Mouse (Mus musculus): ENCODE results near the gene Tmem245.

Gene Tmem245

DNA sequence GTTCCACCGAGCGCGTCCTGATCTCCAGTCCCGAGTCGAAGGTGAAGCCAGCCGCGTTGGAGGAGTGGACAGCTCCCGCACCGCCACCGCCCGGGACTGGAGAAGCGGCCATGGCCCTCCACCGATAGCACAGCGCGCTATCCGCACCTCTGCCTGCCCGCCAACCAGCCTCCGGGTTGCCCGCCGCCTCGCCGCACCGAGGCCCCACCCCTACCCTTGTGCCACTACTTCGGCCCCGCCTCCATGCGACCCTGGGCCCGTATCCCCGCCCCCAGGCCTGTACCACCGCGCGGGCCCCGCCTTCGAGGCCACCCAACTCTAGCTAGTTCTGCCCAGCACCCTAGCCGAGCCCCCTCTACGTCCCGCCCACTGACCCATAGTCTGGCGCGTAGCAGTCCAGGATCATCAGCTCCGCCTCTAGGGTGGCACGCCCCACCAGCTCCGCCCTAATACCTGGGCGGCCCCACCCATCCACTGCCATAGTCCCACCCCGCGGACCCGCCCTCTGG, 82.2 kb downstream of the Tmem245 start, which contains the start of gene Ctnnal1:
TSS of gene Ctnnal1 (minus strand) at position 186 of the 509 bp plus-strand sequence.
- under 1% methylated on average over 37 of the region's 45 CpGs for WGBS

DNA sequence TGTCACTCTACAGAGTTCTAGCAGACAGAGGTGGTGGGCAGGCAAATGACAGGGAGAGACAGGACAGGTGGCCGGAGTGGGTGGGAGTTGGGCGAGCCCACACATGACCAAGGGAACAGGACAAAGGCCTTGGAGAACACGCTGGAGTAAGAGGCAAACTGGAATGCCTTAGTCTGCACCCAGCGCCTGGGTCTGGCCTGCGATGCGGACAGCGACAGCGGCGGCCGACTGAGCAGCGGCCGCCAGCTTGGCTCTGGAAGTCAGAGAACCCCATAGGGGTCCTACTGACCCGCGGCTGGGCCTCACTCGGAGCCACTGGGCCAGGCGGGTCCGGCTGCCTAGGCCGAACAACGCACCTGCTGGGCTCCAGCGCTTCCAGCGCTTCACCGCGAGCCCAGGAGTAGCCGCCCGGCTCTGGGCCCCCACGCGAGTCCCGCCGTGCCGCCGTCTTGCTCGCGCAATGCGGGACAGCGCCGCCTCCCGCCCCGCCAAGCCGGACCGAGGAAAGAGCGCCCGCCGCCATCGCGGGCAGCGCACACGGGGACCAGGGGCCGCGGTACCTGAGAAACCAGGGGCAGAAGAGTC, 82.7 kb downstream of the Tmem245 start:
- under 1% methylated on average over 49 of the region's 49 CpGs for WGBS

DNA sequence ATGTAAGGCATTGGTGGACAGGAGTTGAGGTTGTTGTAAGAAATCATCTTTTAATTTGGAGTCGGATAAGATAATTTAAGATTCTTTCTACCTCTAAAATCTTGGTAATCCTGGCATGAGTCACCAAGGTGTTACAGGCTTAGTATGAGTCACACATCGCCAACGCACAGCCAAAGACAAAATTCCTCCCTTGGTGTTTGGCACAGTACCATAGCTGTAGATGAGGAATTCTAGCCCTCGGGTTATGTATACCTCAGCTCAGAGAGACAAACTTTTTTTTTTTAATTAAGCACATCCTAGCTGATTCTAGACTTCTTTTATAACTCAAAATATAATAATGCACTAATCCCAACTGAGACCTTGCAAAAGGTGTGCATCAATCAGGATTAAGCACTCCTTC, 83.2 kb downstream of the Tmem245 start:
- 18% methylated on average over 4 of the region's 4 CpGs for WGBS

DNA sequence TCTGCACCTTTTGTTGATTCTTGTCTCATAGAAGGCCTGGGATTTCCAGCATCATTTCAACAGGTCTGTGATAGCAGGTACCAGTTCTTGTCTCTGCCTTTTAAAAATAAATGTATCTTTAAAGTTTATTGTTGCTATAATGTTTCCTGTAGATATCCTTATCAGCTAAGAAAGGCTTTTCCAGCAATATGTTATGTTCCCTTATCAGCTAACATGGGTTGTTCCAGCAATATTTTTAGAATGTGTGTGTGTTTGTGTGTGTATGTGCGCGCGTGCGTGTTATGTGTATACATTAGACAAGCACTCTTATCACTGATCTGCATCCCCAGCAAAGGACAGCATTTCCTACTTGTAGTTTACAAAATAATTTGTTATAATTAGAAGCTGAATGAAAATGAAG, 85.7 kb downstream of the Tmem245 start:
- 87% methylated on average over 4 of the region's 4 CpGs for WGBS

DNA sequence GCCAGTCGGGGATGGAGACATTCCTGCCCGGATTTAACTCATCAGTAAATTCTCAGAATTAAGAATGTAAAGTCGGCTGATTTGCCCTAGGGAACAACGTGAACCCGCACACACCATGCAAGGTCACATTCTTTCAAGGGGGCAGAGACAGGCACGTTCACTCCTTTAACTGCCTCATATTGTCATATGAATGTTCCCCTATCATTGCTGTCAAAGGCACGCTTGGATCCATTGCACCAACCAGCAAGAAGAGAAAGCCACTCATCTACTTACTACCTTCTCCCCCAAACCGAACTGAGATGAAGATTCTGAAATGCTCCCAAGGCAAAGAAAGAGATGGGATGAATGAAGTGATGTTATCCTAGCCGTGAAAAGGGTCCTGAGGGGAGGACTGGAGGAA, 88.5 kb downstream of the Tmem245 start:
- WGBS, result 76% methylated on average over 9 of the region's 9 CpGs

- WGBS, result 73% methylated on average over 8 of the region's 8 CpGs
Observed at GRCm38 (mm10) chr4:56856371-56856949, 90.8 kb downstream of the Tmem245 start.

DNA sequence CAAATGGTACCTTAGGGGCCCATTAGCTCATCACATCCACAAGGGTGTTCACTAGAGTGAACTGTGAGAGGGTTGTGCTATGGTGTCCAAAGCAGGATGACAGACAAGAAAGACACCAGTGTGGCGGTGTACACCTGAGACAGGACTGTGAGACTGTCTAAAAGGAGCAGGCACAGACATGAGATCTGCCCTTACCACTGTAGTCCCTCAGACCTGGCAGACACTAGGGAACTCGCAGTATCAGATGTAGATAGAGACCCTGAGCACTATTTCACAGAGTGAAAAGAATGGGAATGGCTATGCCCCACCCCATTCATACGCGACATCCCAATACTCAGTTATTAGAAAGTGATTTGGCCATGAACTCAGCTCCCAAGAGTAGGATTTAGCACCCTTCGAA, 91.3 kb downstream of the Tmem245 start:
- 95% methylated on average over 5 of the region's 5 CpGs for WGBS

DNA sequence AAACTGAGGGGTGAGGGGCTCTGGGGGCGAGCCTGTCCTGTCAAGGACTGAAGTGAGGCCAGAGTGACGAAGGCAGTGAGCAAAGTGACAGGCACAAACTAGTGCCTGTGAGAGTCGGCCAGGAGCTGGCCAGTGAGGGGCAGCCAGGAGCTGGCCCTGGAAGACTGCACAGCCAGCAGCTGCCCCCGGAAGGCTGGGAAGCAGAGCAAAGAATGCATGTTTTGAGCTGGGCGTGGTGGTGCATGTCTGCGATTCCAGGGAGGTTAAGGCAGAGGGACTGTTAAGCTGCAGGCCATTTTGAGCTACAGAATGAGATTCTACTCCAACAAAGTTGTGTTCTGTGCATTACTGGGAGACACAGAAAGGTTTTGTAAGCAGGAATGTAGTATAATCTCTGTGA, 96.5 kb downstream of the Tmem245 start:
- 55% methylated on average over 6 of the region's 6 CpGs for WGBS

DNA sequence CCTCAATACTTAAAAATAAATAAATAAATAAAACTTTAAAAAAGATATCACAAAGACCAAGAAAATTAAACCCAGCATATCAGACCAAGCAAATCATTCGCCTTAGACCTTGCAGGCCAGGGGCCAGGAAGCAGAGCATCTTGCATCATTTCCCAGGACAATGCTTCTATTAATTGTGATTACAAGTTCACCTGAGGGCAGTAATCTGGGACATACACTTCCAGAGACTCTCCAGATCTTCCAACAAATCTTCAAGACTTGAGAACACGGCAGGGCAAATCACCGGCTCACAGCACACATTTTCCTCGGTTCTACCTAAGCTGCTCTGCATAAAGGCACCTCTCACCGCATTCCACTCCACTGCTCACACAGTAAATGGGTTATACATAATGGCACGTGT, 99.2 kb downstream of the Tmem245 start:
- WGBS, result 92% methylated on average over 6 of the region's 6 CpGs

GRCm38 (mm10) chr4:56847400-56847799, 99.8 kb downstream of the Tmem245 start:
- 87% methylated on average over 3 of the region's 3 CpGs for WGBS

- WGBS, result 58% methylated on average over 12 of the region's 12 CpGs
Observed at GRCm38 (mm10) chr4:56845896-56846533, 101.2 kb downstream of the Tmem245 start.

DNA sequence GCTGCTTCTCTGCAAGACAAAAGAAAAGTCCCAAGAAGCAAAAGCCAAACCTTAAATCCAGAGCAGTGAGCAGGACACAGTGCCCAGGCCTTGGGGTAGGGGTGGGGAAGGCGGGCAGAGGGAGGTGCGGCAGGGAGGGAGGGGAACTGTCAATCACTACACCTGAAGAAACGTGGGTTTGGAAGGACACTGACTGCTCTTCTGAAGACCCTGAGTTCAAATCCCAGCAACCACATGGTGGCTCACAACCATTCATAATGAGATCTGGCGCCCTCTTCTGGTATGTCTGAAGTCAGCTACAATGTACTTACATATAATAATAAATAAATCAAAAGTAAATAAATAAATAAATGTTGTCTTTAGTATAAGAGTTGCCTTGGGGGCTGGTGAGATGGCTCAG, 102.3 kb downstream of the Tmem245 start:
- WGBS, result 93% methylated on average over 4 of the region's 4 CpGs

GRCm38 (mm10) chr4:56843963-56844362, 103.3 kb downstream of the Tmem245 start:
- WGBS, result 87% methylated on average over 2 of the region's 2 CpGs

- WGBS, result 72% methylated on average over 7 of the region's 7 CpGs
Observed at GRCm38 (mm10) chr4:56842501-56842900, 104.7 kb downstream of the Tmem245 start.

DNA sequence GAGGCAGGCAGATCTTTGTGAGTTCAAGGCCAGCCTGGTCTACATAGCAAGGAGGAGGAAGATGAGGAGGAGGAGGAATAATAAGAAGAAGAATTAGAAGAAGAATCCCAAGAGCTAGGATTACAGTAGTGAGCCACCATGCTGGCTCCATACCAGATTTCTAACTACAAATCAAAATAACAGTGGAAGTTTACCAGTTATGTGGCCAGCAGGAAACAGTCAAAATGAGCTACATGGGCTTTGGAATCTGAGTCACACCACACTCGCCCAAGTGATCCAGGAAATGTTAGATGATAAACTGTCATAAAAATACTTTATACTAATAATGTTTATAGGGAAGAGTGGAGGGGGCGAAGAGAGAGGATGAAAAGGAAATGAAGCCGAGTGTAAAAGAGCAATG, 106.9 kb downstream of the Tmem245 start:
- WGBS, result 78% methylated on average over 3 of the region's 3 CpGs

GRCm38 (mm10) chr4:56837661-56838060, 109.6 kb downstream of the Tmem245 start:
- WGBS, result 78% methylated on average over 6 of the region's 6 CpGs

- 76% methylated on average over 7 of the region's 7 CpGs for WGBS
Observed at GRCm38 (mm10) chr4:56831998-56832397, 115.2 kb downstream of the Tmem245 start.

GRCm38 (mm10) chr4:56831013-56831609, 116.1 kb downstream of the Tmem245 start:
- 63% methylated on average over 13 of the region's 13 CpGs for WGBS

GRCm38 (mm10) chr4:56829511-56829921, 117.7 kb downstream of the Tmem245 start:
- 50% methylated on average over 7 of the region's 7 CpGs for WGBS

GRCm38 (mm10) chr4:56828932-56829331, 118.3 kb downstream of the Tmem245 start:
- 67% methylated on average over 3 of the region's 3 CpGs for WGBS

- 93% methylated on average over 9 of the region's 9 CpGs for WGBS
Observed at GRCm38 (mm10) chr4:56824231-56824630, 123.0 kb downstream of the Tmem245 start.
